In genomic region chr8:66442778-66443177, GRCm38 (mm10) we compare ENCODE assay signal across 9 mouse cellular contexts. TPM values are rescaled to one million over a fixed set of nuclear protein-coding genes. Genes with fewer than 3 reads are reported as not detected.
DNase-seq lines count a peak whose midpoint lies in the region; ATAC-seq and TF ChIP-seq lines count a peak whose summit lies in the region.
"Had no signal": no experiment of that assay in that cellular context is flagged by ENCODE, and none has a peak within 500 bp of the region (broad histone marks: within the 10 kb centered on the region; RNA-seq: fewer than 3 reads in every experiment).

No protein-coding gene starts in this region.

- H3K4me3 ChIP-seq in cerebellum, adult 2 months (replicated peaks; ENCODE audit: insufficient read depth, low read depth, low read length): no peak overlapping the region
- no peak overlapping the region for H3K4me3 ChIP-seq in liver, embryonic 14.5 days (ENCODE audit: insufficient read depth in 1 of 2, low read depth in 2 of 2, low read length in 2 of 2)
- H3K4me3 ChIP-seq in liver, embryonic 12.5 days: no peak overlapping the region

- H3K27ac ChIP-seq in cerebellum, adult 2 months (ENCODE audit: insufficient read depth, low read length): no peak overlapping the region
- no peak overlapping the region for H3K27ac ChIP-seq in liver, embryonic 14.5 days
- no peak overlapping the region for H3K27ac ChIP-seq in liver, embryonic 12.5 days

- no peaks in the 10 kb centered on the region for H3K9me3 ChIP-seq in liver, embryonic 14.5 days (ENCODE audit: control insufficient read depth, low read length)
- H3K9me3 ChIP-seq in liver, embryonic 12.5 days (replicated peaks): no peaks in the 10 kb centered on the region
- H3K9me3 ChIP-seq: G1E had no signal

- TF ChIP-seq CTCF in cerebellum, adult 2 months (IDR thresholded peaks at IDR 0.05; ENCODE audit: borderline replicate concordance, insufficient read depth, low read depth, low read length): no peak
- peak; percentile 46 for TF ChIP-seq CTCF in liver, embryonic 14.5 days (IDR thresholded peaks at IDR 0.05; ENCODE audit: low read depth)

- no peaks in the 10 kb centered on the region for H3K4me1 ChIP-seq in cerebellum, adult 2 months (ENCODE audit: control insufficient read depth, insufficient read depth, low read length)
- peaks cover 0 to 2% of the 10 kb centered on the region in 2 experiments; a peak in 1 of 4 replicates for H3K4me1 ChIP-seq in liver, embryonic 14.5 days (replicated peaks; ENCODE audit: control insufficient read depth in 2 of 2, insufficient read depth in 2 of 2, low read length in 1 of 2)
- H3K4me1 ChIP-seq in liver, embryonic 12.5 days: no peaks in the 10 kb centered on the region

- no peak overlapping the region for H3K4me2 ChIP-seq in liver, embryonic 14.5 days (ENCODE audit: low read depth)
- no peak overlapping the region for H3K4me2 ChIP-seq in liver, embryonic 12.5 days

- TF ChIP-seq POLR2A in cerebellum, adult 2 months (IDR thresholded peaks at IDR 0.05; ENCODE audit: borderline replicate concordance, insufficient read depth, low read length): no peak

- peak; percentile 67 to 78 for DNase-seq in cerebellum, postnatal 10 days
- no peak for DNase-seq in cerebellum, adult 2 months
- no peak for DNase-seq in liver, embryonic 14.5 days (ENCODE audit: low read depth in 3 of 3, low spot score in 3 of 3)
- peak; percentile 20 for DNase-seq in c-Kit-positive CD71-negative TER-119-negative erythroid progenitor cells, embryonic 14.5 days (ENCODE audit: low read depth)
- peak; percentile 56 to 63 for DNase-seq in left cerebral cortex, postnatal 25 days (ENCODE audit: low spot score in 2 of 2)
- DNase-seq in spleen, postnatal 4 days (ENCODE audit: low spot score in 2 of 2): no peak
- no peak for DNase-seq in heart, postnatal 25 days (ENCODE audit: low spot score)

- no peak overlapping the region for H3K9ac ChIP-seq in liver, embryonic 14.5 days (replicated peaks)
- H3K9ac ChIP-seq in liver, embryonic 12.5 days: no peak overlapping the region

- H3K27me3 ChIP-seq in cerebellum, adult 2 months (ENCODE audit: control insufficient read depth, insufficient read depth, low read length): no peaks in the 10 kb centered on the region
- no peaks in the 10 kb centered on the region for H3K27me3 ChIP-seq in liver, embryonic 14.5 days (ENCODE audit: control insufficient read depth, insufficient read depth, low read length)
- no peaks in the 10 kb centered on the region for H3K27me3 ChIP-seq in liver, embryonic 12.5 days (replicated peaks)

- ATAC-seq in liver, embryonic 14.5 days (ENCODE audit: insufficient read depth): no peak
- no peak for ATAC-seq in liver, embryonic 12.5 days

- intact Hi-C loops in left cerebral cortex, postnatal 25 days (cut with DNase I): loop anchor here (2.0 to 10.0 kb wide), 4 partner anchors 828 to 1418 kb away; partner anchors contain the start of gene March1
- intact Hi-C loops in heart, postnatal 25 days (cut with DNase I): loop anchor here (10.0 kb wide), 1 partner anchor 118 kb away; no protein-coding TSS in a partner anchor

- no peak for TF ChIP-seq EP300 in liver, embryonic 14.5 days (IDR thresholded peaks at IDR 0.05; ENCODE audit: low read depth)

- H3K36me3 ChIP-seq in liver, embryonic 14.5 days (replicated peaks; ENCODE audit: control insufficient read depth, insufficient read depth, low read depth): no peaks in the 10 kb centered on the region
- H3K36me3 ChIP-seq in liver, embryonic 12.5 days: no peaks in the 10 kb centered on the region
- H3K36me3 ChIP-seq: G1E had no signal

- 23% methylated on average over 1 of the region's 1 CpGs for WGBS in cerebellum, adult 2 months
- WGBS in liver, embryonic 14.5 days (ENCODE audit: insufficient replicate concordance): 36% methylated on average over 1 of the region's 1 CpGs
- 20% methylated on average over 1 of the region's 1 CpGs for WGBS in liver, embryonic 12.5 days (ENCODE audit: insufficient replicate concordance)

RNA-seq across cellular contexts. Expression of gene Tma16, which starts 43.6 kb away (rescaled TPM):
- polyA plus RNA-seq in cerebellum, adult 2 months (2012; rRNA removed): 7.6 and 7.9 TPM in 2 replicates
- polyA plus RNA-seq in liver, embryonic 14.5 days (2012; rRNA removed): 2.4 and 4.4 TPM in 2 replicates
- polyA plus RNA-seq in liver, embryonic 14.5 days (2014; fragmentation: Nextera tagmentation; extraction: Ambion mirVana): 5.1 and 5.5 TPM in 2 replicates
- polyA plus RNA-seq in liver, embryonic 12.5 days (2016; fragmentation: Nextera tagmentation; extraction: Ambion mirVana): 12.2 and 12.7 TPM in 2 replicates
- 10 to 100 TPM in 1 of 2 experiments, 1 to 10 TPM in 1; 9.2 to 10.5 TPM for total RNA-seq in left cerebral cortex, postnatal 25 days (2021)
- total RNA-seq in heart, postnatal 25 days (2021): 1 to 10 TPM; 3.2 to 3.8 TPM

Comparison
In these comparisons a context has a peak if more than half of its experiments do, and no peak if none do; other contexts are left out.
1. DNase-seq: peak in cerebellum, postnatal 10 days (2 of 2), c-Kit-positive CD71-negative TER-119-negative erythroid progenitor cells, embryonic 14.5 days (single experiment) and left cerebral cortex, postnatal 25 days (2 of 2); none in cerebellum, adult 2 months (0 of 2), liver, embryonic 14.5 days (0 of 3), spleen, postnatal 4 days (0 of 2) and heart, postnatal 25 days (single experiment).